Mouse (Mus musculus) stomach, adult 2 months (tissue): Measurements from ENCODE around the gene Ppp4r3a. TPM values are rescaled to one million over a fixed set of nuclear protein-coding genes. Genes with fewer than 3 reads are reported as not detected.

Experiments used
- polyA plus RNA-seq: library from polyadenylated mRNA; depleted of rRNA; stranded (reverse); fragments of >200 nt; gene quantifications from 2 replicates; pipeline ENCODE4 v1.2.3, GENCODE M21; 2012; rRNA removed

Gene Ppp4r3a
- 3.2 and 3.5 TPM in 2 replicates for polyA plus RNA-seq

DNA sequence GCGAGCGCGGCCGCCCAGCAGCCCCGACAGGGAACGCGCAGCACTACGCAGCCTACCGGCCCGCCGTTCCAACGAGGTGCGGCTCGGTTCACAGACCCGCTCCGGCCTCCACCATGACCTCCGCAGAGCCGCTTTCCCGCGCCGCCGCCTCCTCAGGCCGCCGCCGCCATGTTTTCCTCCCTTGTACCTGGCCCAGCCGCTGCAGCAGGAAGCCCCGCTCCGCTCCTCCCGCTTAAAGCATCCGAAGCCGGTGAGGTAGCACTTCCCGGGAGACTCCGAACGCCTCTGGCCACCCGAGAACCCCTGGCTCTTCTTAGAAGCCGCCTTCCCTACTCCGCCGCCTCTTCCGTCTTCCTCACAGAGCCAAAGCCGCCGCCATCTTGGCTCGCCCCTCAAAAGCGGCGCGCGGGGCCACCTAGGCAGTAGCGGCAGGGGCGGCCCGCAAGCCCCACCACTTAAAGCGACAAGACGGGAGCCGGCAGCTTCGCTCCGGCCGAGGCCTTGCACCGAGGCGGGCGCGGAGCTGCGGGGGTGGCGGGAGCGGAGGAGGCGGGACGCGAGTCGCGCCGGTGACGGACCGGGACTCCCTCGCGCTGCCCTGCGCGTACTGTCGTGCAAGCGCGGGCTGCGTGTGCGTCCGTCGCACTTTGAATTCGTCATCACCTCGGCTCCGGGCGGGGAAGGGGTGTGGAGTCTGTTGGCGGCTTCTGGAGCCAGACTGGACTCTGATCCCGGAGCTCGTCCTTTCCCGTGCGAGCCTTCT, at the start of gene Ppp4r3a:
Ppp4r3a (minus strand) TSS at position 627 of the 763 bp plus-strand sequence.

DNA sequence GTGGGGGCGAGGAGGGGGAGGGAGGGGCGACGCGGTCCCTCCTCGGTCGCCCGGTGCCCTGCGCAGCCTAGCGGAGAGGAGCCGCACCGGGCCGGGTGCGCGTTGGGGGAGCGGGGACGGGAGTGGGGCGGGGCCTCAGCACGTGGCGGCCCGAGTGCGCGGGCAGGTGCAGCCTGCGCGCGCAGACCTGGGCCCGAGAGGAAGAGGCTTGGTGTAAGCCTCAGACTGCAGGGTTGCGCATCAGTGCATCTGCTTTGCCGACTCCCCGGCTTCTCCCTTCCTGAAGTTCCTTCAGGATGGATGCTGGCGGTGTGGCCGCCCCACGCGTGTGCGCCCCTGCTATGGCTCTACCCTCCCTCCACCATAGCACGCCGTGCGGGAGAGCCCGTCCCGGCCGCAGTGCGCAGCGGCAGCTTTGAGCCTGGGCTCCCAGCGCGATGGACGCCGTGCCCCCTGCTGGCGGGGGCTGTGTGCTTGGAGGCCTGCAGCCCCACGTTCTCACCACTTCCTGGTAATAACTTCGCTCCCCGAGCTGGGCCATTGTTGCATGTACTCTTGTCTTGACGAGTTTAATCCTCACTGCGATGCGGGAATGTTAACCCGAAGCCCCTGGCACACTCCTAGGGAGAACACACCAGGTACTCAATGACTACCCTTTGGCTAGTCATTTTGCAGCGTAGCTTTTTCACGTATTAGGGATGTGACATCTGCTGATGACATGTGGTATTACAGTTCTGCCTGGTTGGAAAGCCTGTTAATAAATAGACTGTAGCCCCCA, 54.4 kb downstream of the Ppp4r3a start, which contains the start of gene Ccdc88c:
Ccdc88c (minus strand) TSS at position 103 of the 778 bp plus-strand sequence.

Other genes with a start within 250 kb of the Ppp4r3a start
- gene Gpr68, start 175.5 kb downstream of the Ppp4r3a start, polyA plus RNA-seq: 1.8 and 2.2 TPM in 2 replicates
- gene Ccdc88c, start 54.6 kb downstream of the Ppp4r3a start, polyA plus RNA-seq: 2.4 and 4.2 TPM in 2 replicates